Mouse (Mus musculus) natural killer cell, adult 2 months (primary cell): ENCODE results near the gene Olfr133.
"Not testable (repeated sequence)": the region's sequence is repeated elsewhere in the genome, so short reads cannot be mapped to it uniquely, and the experiment has no call there.

Source experiments
- DNase-seq, 2 experiments: peaks; one replicate each; pipeline ENCODE4 v3.0.0; 2022; ENCODE audit warnings: low spot score in 2 of 2

Gene Olfr133

GRCm38 (mm10) chr17:38144981-38145380 lies at the start of gene Olfr133:
Gene Olfr133 (plus strand): TSS chr17:38145281.
- no peak for DNase-seq

GRCm38 (mm10) chr17:38124199-38124598 lies 20.9 kb upstream of the Olfr133 start:
- DNase-seq: not testable (repeated sequence)

GRCm38 (mm10) chr17:38125371-38125770 lies 19.7 kb upstream of the Olfr133 start:
- DNase-seq: not testable (repeated sequence)

DNA sequence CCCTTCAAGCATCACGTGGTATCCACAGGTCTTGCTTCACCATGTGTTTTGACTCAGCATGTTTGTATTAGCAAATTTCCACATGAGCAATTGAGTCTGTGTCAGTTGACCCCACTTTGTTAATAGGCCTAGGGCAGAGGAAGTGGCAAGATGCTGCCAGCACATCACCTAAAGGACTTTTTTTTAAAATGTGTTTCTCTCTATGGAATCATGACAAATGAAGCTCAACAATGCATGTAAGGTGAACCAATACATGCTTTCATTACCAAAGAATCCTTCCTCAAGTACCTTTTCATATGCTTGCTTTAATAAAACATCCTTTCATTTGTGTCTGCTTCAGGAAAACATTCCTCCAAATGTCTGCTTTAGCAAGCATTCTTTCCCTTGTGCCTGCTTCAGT lies 10.7 kb upstream of the Olfr133 start, which contains the start of gene Olfr132:
TSS of gene Olfr132 (minus strand) at position 101 of the 400 bp plus-strand sequence.
- DNase-seq: no peak

DNA sequence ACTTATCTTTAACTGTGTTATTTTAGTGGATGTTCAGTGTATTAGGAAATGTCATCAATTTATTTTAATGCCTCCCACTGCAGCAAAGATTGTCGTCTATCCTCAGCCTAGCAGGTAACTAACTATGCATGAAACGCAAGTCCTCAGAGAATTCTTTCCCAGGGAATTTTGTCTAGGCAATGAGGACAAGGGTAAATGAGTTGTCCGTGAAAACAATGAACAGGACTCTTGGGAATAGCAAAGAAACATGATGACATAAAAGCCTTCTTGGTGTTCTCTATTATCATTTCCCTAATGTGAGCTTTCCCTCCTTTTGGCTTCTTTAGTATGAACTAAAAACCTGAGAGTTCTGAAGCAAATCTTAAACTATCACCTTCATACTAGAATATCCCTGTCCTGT lies 26.0 kb downstream of the Olfr133 start, which contains the start of gene Olfr134:
TSS of gene Olfr134 (plus strand) at position 301 of the 400 bp plus-strand sequence.
- no peak for DNase-seq
